Mouse (Mus musculus) ES-Bruce4 (cell line): ENCODE measurements around the gene Gjb4. TPM values are rescaled to one million over a fixed set of nuclear protein-coding genes. Genes with fewer than 3 reads are reported as not detected.

Source experiments
- H3K27ac ChIP-seq: 2 replicates; pipeline ENCODE4 v1.5.1; 2012; ENCODE audit warnings: low read length, inconsistent platforms; ENCODE audit not compliant: insufficient read depth
- H3K27me3 ChIP-seq: 2 replicates; pipeline ENCODE4 v1.6.1; 2012; ENCODE audit warnings: mild to moderate bottlenecking, low read length, inconsistent platforms; ENCODE audit not compliant: control insufficient read depth, poor library complexity, insufficient read depth, severe bottlenecking
- H3K36me3 ChIP-seq: 2 replicates; pipeline ENCODE4 v1.6.1; 2012; ENCODE audit warnings: inconsistent platforms, mild to moderate bottlenecking, low read length, moderate library complexity; ENCODE audit not compliant: control insufficient read depth, poor library complexity, insufficient read depth, severe bottlenecking
- H3K4me1 ChIP-seq: one replicate; pipeline ENCODE4 v1.8.1; 2011; ENCODE audit warnings: low read length; ENCODE audit not compliant: control insufficient read depth, insufficient read depth
- H3K4me3 ChIP-seq: 2 replicates; pipeline ENCODE4 v1.5.1; 2011; ENCODE audit warnings: low read depth, mild to moderate bottlenecking, low read length
- H3K9ac ChIP-seq: 2 replicates; pipeline ENCODE4 v1.6.1; 2012; ENCODE audit warnings: low read depth, mild to moderate bottlenecking, inconsistent platforms; ENCODE audit not compliant: poor library complexity, severe bottlenecking
- H3K9me3 ChIP-seq: replicated peaks from 2 replicates; pipeline ENCODE4 v1.6.1; 2012; ENCODE audit warnings: mild to moderate bottlenecking, low read length, inconsistent platforms; ENCODE audit not compliant: control insufficient read depth, poor library complexity, insufficient read depth, severe bottlenecking
- CTCF ChIP-seq: IDR thresholded peaks from one replicate; pipeline ENCODE4 v1.8.1; 2011; ENCODE audit warnings: low read depth, low read length
- EP300 ChIP-seq: IDR thresholded peaks from 2 replicates; pipeline ENCODE4 v1.6.1; 2011; ENCODE audit warnings: low read depth, low read length; ENCODE audit not compliant: insufficient read depth
- POLR2A ChIP-seq: IDR thresholded peaks from one replicate; pipeline ENCODE4 v1.8.1; 2011; ENCODE audit warnings: low read length; ENCODE audit not compliant: insufficient read depth
- polyA plus RNA-seq: library from polyadenylated mRNA; stranded (reverse); fragments of >200 nt; gene quantifications from 2 replicates; pipeline ENCODE4 v1.2.4, GENCODE M21; 2011; ENCODE audit warnings: low read depth; ENCODE audit not compliant: missing spikeins, insufficient read depth, insufficient read length

The Gjb4 gene
- polyA plus RNA-seq, 1 experiment, result 2.1 TPM

DNA sequence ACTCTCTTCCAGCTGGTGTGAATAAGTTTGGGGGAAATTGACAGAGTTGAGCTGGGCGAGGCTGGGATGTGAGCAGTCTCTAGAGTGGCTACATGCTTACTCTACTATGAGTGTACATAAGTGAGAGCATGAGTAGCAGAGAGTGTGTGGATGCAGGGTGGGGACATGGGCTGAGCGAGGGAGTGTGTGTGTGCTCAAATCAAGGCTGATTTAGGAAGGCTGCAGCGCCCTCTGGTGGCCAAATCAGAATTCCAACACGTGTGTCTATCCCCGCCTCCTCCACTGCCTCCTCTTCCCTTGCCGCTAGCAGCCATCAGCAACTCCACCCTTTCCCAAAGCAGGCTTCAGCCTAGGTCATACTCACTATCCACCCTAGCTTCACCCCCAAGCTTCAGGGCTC lies 29.1 kb downstream of the Gjb4 start:
- H3K36me3 ChIP-seq, result peaks cover 15% of the 10 kb centered on the region
- H3K27me3 ChIP-seq, result no peaks in the 10 kb centered on the region
- H3K4me1 ChIP-seq, result peaks cover 5% of the 10 kb centered on the region
- H3K9me3 ChIP-seq, result no peaks in the 10 kb centered on the region
- H3K4me3 ChIP-seq, result peak overlapping the region; percentile 59
- TF ChIP-seq POLR2A (no peak), CTCF (peak; percentile 98), EP300 (peak; percentile 73)
- H3K9ac ChIP-seq, result 0 out of 2 replicates have a peak overlapping the region, but pooled peaks have one; percentile 2
- peak overlapping the region; percentile 28; the same call in 1 of the 2 replicates for H3K27ac ChIP-seq

DNA sequence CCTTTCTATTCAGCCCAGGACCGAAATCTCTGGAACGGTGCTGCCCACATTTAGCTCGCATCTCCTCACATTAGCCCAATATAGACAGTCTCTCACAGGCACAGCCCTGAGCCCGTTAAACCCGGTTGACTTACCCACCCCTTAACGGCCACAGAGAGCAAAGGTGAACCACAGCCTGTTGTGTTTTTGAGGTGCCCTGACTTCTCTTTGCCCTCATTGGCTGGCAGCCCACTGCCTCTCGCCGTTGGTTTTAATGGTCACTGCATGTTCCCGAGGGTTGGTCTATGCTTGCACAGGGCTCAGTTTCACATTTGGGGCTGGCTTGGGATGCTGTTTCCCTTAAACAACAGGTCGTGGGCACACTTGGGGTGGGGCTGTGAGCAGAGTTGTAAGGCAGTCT lies 29.6 kb downstream of the Gjb4 start:
- peaks cover 5% of the 10 kb centered on the region for H3K4me1 ChIP-seq
- TF ChIP-seq EP300, result no peak
- TF ChIP-seq CTCF, result no peak
- TF ChIP-seq POLR2A, result no peak
- H3K36me3 ChIP-seq, result peaks cover 15% of the 10 kb centered on the region
- no peaks in the 10 kb centered on the region for H3K9me3 ChIP-seq
- no peaks in the 10 kb centered on the region for H3K27me3 ChIP-seq
- peak overlapping the region; percentile 1; the same call in 1 of the 2 replicates for H3K27ac ChIP-seq
- peak overlapping the region; percentile 27 for H3K4me3 ChIP-seq
- H3K9ac ChIP-seq, result peak overlapping the region; percentile 2; the same call in 1 of the 2 replicates

DNA sequence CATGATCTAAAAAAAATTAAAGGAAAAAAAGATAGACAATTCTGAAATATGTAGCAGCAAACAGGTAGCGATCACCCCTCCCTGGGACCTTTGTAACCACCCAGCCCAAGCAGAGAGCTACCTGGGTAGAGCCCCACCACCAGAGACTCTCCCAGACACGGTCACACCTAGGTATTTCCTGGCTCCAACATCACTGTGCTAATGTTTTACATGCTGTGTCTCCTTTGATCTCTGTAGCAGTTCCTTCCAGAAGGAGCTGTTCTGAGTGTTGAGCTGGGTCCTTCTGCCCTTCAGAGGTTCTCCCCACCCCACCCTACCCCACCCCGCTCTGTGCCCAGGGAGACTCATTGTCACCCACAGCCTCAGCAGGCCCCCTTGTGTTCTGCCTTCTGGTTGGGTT lies 30.2 kb downstream of the Gjb4 start:
- Histone ChIP-seq H3K36me3 (peaks cover 15% of the 10 kb centered on the region), H3K4me1 (peaks cover 5% of the 10 kb centered on the region), H3K27ac (no peak overlapping the region), H3K4me3 (no peak overlapping the region), H3K27me3 (no peaks in the 10 kb centered on the region), H3K9ac (peak overlapping the region; percentile 2; the same call in 1 of the 2 replicates), H3K9me3 (no peaks in the 10 kb centered on the region)
- TF ChIP-seq POLR2A (no peak), EP300 (no peak), CTCF (no peak)

GRCm38 (mm10) chr4:127319613-127320012 lies 34.3 kb downstream of the Gjb4 start:
- H3K36me3 ChIP-seq, result no peaks in the 10 kb centered on the region
- H3K27ac ChIP-seq, result no peak overlapping the region
- no peaks in the 10 kb centered on the region for H3K9me3 ChIP-seq
- no peak overlapping the region for H3K4me3 ChIP-seq
- peaks cover 5% of the 10 kb centered on the region for H3K4me1 ChIP-seq
- H3K9ac ChIP-seq, result no peak overlapping the region
- TF ChIP-seq CTCF (peak; percentile 70), POLR2A (no peak)
- no peaks in the 10 kb centered on the region for H3K27me3 ChIP-seq

GRCm38 (mm10) chr4:127317143-127317542 lies 36.7 kb downstream of the Gjb4 start:
- Histone ChIP-seq H3K9ac (no peak overlapping the region), H3K36me3 (no peaks in the 10 kb centered on the region), H3K27me3 (no peaks in the 10 kb centered on the region), H3K27ac (no peak overlapping the region), H3K9me3 (no peaks in the 10 kb centered on the region), H3K4me3 (no peak overlapping the region), H3K4me1 (no peaks in the 10 kb centered on the region)
- no peak for TF ChIP-seq POLR2A
- TF ChIP-seq EP300, result no peak
- TF ChIP-seq CTCF, result peak; percentile 0

DNA sequence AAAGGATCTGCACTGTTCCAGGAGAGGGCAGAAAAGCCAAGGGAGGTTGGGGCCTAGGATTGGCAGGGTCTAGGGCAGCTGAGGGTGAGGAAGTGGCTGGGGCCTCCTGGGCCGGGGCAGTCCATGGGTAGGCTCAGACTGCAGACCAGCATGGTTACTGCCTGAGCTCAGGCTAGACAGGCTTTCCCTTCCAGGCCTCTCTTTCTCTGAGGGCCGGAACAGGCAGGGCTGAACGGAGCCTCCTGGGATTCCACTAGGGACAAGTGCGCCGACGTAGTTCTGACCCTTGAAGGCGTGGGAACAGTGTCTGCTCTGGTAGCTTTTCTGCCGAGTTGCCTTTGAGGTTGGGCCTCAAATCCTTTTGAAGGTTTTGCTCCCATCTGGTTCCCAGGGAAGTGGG lies 38.1 kb downstream of the Gjb4 start:
- no peaks in the 10 kb centered on the region for H3K27me3 ChIP-seq

More for the DNA sequence above, 38.1 kb downstream of the Gjb4 start:
- Histone ChIP-seq H3K36me3 (no peaks in the 10 kb centered on the region), H3K4me3 (no peak overlapping the region), H3K27ac (no peak overlapping the region), H3K9me3 (no peaks in the 10 kb centered on the region), H3K4me1 (no peaks in the 10 kb centered on the region), H3K9ac (no peak overlapping the region)
- TF ChIP-seq EP300 (no peak), POLR2A (no peak), CTCF (no peak)
